In genomic region chr1:170453455-170453854, GRCm38 (mm10) we compare ENCODE assay signal across 18 mouse cellular contexts.
"Had no signal": no experiment of that assay in that cellular context is flagged by ENCODE, and none has a peak within 500 bp of the region (broad histone marks: within the 10 kb centered on the region; RNA-seq: fewer than 3 reads in every experiment).

No protein-coding gene starts in this region.

- H3K36me3 ChIP-seq: liver, embryonic 13.5 days; liver, embryonic 15.5 days; lung, embryonic 15.5 days; neural tube, embryonic 13.5 days; stomach, embryonic 15.5 days had no signal

- H3K4me1 ChIP-seq: liver, embryonic 13.5 days had no signal

- ATAC-seq: liver, postnatal 0 days; lung, postnatal 0 days had no signal

- H3K4me3 ChIP-seq: liver, embryonic 13.5 days; liver, embryonic 15.5 days; lung, embryonic 15.5 days; megakaryocyte, embryonic 14.5 days; neural tube, embryonic 13.5 days; stomach, embryonic 15.5 days had no signal

- H3K27ac ChIP-seq: liver, embryonic 13.5 days; liver, embryonic 15.5 days; lung, embryonic 15.5 days; macrophage; neural tube, embryonic 13.5 days; stomach, embryonic 15.5 days had no signal

- H3K4me2 ChIP-seq: liver, embryonic 13.5 days; liver, embryonic 15.5 days; lung, embryonic 15.5 days; midbrain, embryonic 11.5 days; neural tube, embryonic 13.5 days; stomach, embryonic 15.5 days had no signal

- DNase-seq: liver, embryonic 13.5 days; liver, postnatal 0 days; lung, adult 2 months; lung, postnatal 14 days; lung, postnatal 36 days; midbrain, embryonic 14.5 days; right cerebral cortex, postnatal 14 days; thymus, adult 18-20 months; thymus, postnatal 14 days; thymus, postnatal 36 days had no signal

- H3K27me3 ChIP-seq: liver, embryonic 13.5 days; liver, embryonic 15.5 days; lung, embryonic 15.5 days; megakaryocyte, embryonic 14.5 days; stomach, embryonic 15.5 days had no signal

- H3K9me3 ChIP-seq: liver, embryonic 13.5 days; liver, embryonic 15.5 days; lung, embryonic 15.5 days; neural tube, embryonic 13.5 days; stomach, embryonic 15.5 days had no signal

- H3K9ac ChIP-seq: liver, embryonic 13.5 days; liver, embryonic 15.5 days; liver, postnatal 0 days; lung, embryonic 15.5 days; neural tube, embryonic 13.5 days; stomach, embryonic 15.5 days had no signal
